Mouse (Mus musculus) midbrain, embryonic 10.5 days (tissue): ENCODE results near the gene Lyst. TPM values are rescaled to one million over a fixed set of nuclear protein-coding genes. Genes with fewer than 3 reads are reported as not detected.
"Not testable (repeated sequence)": the region's sequence is repeated elsewhere in the genome, so short reads cannot be mapped to it uniquely, and the experiment has no call there.

Experiments
- DNase-seq: peaks from one replicate; pipeline ENCODE4 v3.0.0-alpha.2; 2017; ENCODE audit warnings: low spot score
- H3K27ac ChIP-seq: fragments of 300-500 bp; sonication (generic); replicated peaks from 2 replicates; pipeline ENCODE4 v1.5.1; 2016; ENCODE audit warnings: mild to moderate bottlenecking
- H3K27me3 ChIP-seq: fragments of 300-500 bp; sonication (generic); 2 replicates; pipeline ENCODE4 v1.6.1; 2016; ENCODE audit warnings: low read depth, mild to moderate bottlenecking; ENCODE audit not compliant: poor library complexity, severe bottlenecking
- H3K36me3 ChIP-seq: fragments of 300-500 bp; sonication (generic); 2 replicates; pipeline ENCODE4 v1.6.1; 2016; ENCODE audit warnings: mild to moderate bottlenecking, moderate library complexity
- H3K4me1 ChIP-seq: fragments of 300-500 bp; sonication (generic); 2 replicates; pipeline ENCODE4 v1.6.1; 2016
- H3K4me3 ChIP-seq: fragments of 300-500 bp; sonication (generic); 2 replicates; pipeline ENCODE4 v1.5.1; 2016; ENCODE audit warnings: mild to moderate bottlenecking, moderate library complexity
- H3K9me3 ChIP-seq: fragments of 300-500 bp; sonication (generic); replicated peaks from 2 replicates; pipeline ENCODE4 v1.6.1; 2016; ENCODE audit warnings: mild to moderate bottlenecking
- WGBS: fragments of 180-500 bp; shearing (Covaris S2); methylation state at CpG from one replicate; pipeline ENCODE4 v1.1.7; 2016; 5-methylcytosine and 5-hydroxymethylcytosine counted together
- polyA plus RNA-seq: library from polyadenylated mRNA; unstranded; fragments of >200 nt; fragmentation: Nextera tagmentation; extraction: Ambion mirVana; gene quantifications from 2 replicates; pipeline ENCODE4 v1.2.1, GENCODE M21; 2016

Gene Lyst
- polyA plus RNA-seq, 1 experiment from 2014 or later: 1.9 TPM

DNA sequence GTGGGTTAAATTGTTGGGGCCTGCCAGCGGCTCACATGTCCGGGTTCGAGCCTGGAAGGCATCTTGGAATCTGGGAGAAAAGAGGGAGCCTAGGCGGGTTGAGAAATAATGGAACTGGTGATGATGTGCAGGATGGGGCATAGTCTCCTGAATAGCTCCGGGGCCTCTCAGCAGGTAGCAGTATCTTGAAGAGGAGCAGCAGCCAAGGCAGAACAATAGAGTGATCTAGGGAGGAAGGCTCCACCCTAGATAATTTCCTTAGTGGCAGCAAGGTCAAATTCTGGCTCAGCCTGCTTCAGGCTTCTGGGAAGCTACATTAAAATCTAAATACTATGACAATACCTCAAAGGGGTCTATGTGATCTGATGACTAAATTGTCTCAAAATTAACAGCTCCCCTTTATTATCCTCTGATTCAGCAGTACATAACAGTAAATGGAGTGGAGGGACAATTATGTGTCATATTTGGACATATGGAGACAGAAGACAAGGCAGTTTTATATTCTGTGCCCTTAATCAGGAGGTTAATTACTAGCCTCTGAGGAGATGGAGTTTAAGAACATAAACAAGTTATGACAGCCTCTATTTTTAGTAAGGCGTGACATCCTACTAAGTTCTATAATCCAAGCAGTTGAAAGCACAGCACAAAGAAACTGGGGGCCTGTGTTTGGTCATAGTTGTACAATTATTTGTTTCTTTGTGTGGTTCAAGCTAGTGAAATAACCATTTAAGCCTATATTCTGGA, 81.6 kb downstream of the Lyst start:
- Histone ChIP-seq H3K27me3 (no peaks in the 10 kb centered on the region), H3K4me3 (no peak overlapping the region), H3K36me3 (peaks cover 3% of the 10 kb centered on the region; the same call in 1 of the 2 replicates), H3K9me3 (no peaks in the 10 kb centered on the region), H3K27ac (no peak overlapping the region), H3K4me1 (no peaks in the 10 kb centered on the region)
- 72% methylated on average over 6 of the region's 6 CpGs for WGBS
- DNase-seq: no peak

- H3K4me3 ChIP-seq: no peak overlapping the region
- H3K27ac ChIP-seq: no peak overlapping the region
- no peak for DNase-seq
- H3K9me3 ChIP-seq: no peaks in the 10 kb centered on the region
- H3K27me3 ChIP-seq: no peaks in the 10 kb centered on the region
- 92% methylated on average over 4 of the region's 4 CpGs for WGBS
- H3K36me3 ChIP-seq: peaks cover 9% of the 10 kb centered on the region; the same call in 1 of the 2 replicates
- no peaks in the 10 kb centered on the region for H3K4me1 ChIP-seq
Observed at GRCm38 (mm10) chr13:13674669-13675343, 84.6 kb downstream of the Lyst start.

DNA sequence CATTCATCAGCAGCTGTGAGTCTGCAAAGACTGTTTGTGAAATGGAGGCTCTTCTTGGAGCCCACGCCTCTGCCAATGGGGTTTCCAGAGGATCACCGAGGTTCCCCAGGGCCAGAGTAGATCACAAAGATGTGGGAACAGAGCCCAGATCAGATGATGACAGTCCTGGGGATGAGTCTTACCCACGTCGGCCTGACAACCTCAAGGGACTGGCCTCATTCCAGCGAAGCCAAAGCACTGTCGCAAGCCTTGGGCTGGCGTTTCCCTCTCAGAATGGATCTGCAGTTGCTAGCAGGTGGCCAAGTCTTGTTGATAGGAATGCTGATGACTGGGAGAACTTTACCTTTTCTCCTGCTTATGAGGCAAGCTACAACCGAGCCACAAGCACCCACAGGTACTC, 87.7 kb downstream of the Lyst start:
- H3K9me3 ChIP-seq: no peaks in the 10 kb centered on the region
- 81% methylated on average over 8 of the region's 8 CpGs for WGBS
- no peaks in the 10 kb centered on the region for H3K4me1 ChIP-seq
- H3K27me3 ChIP-seq: no peaks in the 10 kb centered on the region
- no peak overlapping the region for H3K4me3 ChIP-seq
- DNase-seq: no peak
- 0 out of 2 replicates have a peak, but pooled peaks cover 9% of the 10 kb centered on the region for H3K36me3 ChIP-seq
- no peak overlapping the region for H3K27ac ChIP-seq

GRCm38 (mm10) chr13:13681642-13682041, 91.4 kb downstream of the Lyst start:
- DNase-seq: no peak
- Histone ChIP-seq H3K36me3 (0 out of 2 replicates have a peak, but pooled peaks cover 6% of the 10 kb centered on the region), H3K27ac (no peak overlapping the region), H3K4me3 (no peak overlapping the region), H3K9me3 (no peaks in the 10 kb centered on the region), H3K4me1 (no peaks in the 10 kb centered on the region), H3K27me3 (no peaks in the 10 kb centered on the region)
- 71% methylated on average over 6 of the region's 6 CpGs for WGBS

DNA sequence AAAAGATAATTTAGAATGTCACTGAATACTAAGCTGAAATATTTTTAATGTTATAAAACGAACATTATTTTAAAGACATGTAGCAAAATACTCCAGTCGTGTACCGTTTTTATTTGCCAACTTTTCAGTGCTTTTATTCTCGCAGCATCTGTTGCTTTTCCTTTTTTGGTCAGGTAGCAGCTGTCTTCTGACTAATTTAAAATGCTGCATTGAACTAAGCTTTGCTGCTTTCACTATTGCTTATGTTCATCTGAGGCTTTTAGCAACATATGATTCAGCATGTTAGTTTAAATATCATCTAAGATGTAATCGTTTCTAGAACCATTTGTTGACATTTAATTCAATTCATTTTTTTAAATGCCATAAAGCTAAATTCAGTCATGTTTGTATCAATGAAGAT, 113.3 kb downstream of the Lyst start:
- WGBS: 92% methylated on average over 5 of the region's 5 CpGs
- no peak for DNase-seq
- no peak overlapping the region for H3K27ac ChIP-seq

DNA sequence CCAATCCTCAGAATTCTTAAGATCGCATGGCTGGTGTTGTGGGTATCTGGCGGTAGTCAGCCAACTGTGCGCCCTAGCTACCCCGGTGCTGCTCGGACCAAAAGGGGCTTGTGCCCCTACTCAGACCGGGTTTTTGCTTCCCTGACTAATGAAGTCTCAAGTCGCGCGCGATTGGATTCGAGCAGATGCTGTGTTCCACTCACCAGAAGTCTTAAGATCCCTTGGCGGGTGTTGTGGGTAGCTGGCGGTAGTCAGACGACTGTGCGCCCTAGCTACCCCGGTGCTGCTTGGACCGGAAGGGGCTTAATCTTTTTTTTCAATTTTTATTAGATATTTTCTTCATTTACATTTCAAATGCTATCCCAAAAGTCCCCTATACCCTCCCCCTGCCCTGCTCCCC, 131.2 kb downstream of the Lyst start:
- not testable (repeated sequence) for DNase-seq
- 92% methylated on average over 17 of the region's 17 CpGs for WGBS

More for the DNA sequence above, 113.3 kb downstream of the Lyst start:
- H3K4me1 ChIP-seq: peaks cover 3% of the 10 kb centered on the region; the same call in 1 of the 2 replicates
- H3K36me3 ChIP-seq: peaks cover 5% of the 10 kb centered on the region; the same call in 1 of the 2 replicates
- H3K9me3 ChIP-seq: no peaks in the 10 kb centered on the region
- H3K4me3 ChIP-seq: no peak overlapping the region
- H3K27me3 ChIP-seq: no peaks in the 10 kb centered on the region

GRCm38 (mm10) chr13:13723293-13723692, 133.1 kb downstream of the Lyst start:
- DNase-seq: no peak
- H3K36me3 ChIP-seq: 0 out of 2 replicates have a peak, but pooled peaks cover 4% of the 10 kb centered on the region
- H3K9me3 ChIP-seq: no peaks in the 10 kb centered on the region
- H3K4me3 ChIP-seq: no peak overlapping the region
- WGBS: 76% methylated on average over 3 of the region's 3 CpGs
- no peaks in the 10 kb centered on the region for H3K4me1 ChIP-seq
- no peak overlapping the region for H3K27ac ChIP-seq
- H3K27me3 ChIP-seq: no peaks in the 10 kb centered on the region

More for the DNA sequence above, 131.2 kb downstream of the Lyst start:
- H3K36me3 ChIP-seq, H3K4me3 ChIP-seq, H3K27me3 ChIP-seq, H3K4me1 ChIP-seq, H3K9me3 ChIP-seq, H3K27ac ChIP-seq: not testable (repeated sequence)

GRCm38 (mm10) chr13:13723786-13724185, 133.6 kb downstream of the Lyst start:
- H3K4me1 ChIP-seq: no peaks in the 10 kb centered on the region
- H3K27me3 ChIP-seq: no peaks in the 10 kb centered on the region
- 0 out of 2 replicates have a peak, but pooled peaks cover 4% of the 10 kb centered on the region for H3K36me3 ChIP-seq
- no peaks in the 10 kb centered on the region for H3K9me3 ChIP-seq
- no peak for DNase-seq
- no peak overlapping the region for H3K4me3 ChIP-seq
- H3K27ac ChIP-seq: no peak overlapping the region

DNA sequence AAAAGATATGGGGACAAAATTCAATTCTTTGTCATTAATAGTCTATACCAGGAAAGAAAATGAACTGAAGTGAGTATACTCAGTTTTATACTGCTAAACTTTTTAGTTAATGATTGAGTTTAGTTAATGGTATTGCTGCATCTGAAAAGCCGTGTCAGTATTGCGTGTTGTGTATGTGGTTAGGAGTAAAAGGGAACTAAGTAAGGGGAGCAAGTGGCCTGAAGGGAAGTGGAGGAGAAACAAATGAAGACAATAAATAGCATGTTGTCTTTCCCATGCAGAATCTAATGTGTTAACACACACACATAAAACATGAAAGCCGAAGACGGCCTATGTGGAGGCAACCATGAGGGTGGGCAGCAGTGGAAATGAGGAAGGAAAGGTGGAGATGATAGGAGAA, 149.0 kb downstream of the Lyst start:
- Histone ChIP-seq H3K27me3 (no peaks in the 10 kb centered on the region), H3K4me3 (no peak overlapping the region), H3K4me1 (no peaks in the 10 kb centered on the region), H3K9me3 (no peaks in the 10 kb centered on the region), H3K36me3 (0 out of 2 replicates have a peak, but pooled peaks cover 8% of the 10 kb centered on the region), H3K27ac (no peak overlapping the region)
- DNase-seq: no peak
- 97% methylated on average over 4 of the region's 4 CpGs for WGBS

GRCm38 (mm10) chr13:13745911-13746310, 155.7 kb downstream of the Lyst start:
- no peaks in the 10 kb centered on the region for H3K4me1 ChIP-seq
- DNase-seq: no peak
- no peaks in the 10 kb centered on the region for H3K27me3 ChIP-seq
- no peak overlapping the region for H3K27ac ChIP-seq
- peaks cover 18% of the 10 kb centered on the region; the same call in 1 of the 2 replicates for H3K36me3 ChIP-seq
- no peak overlapping the region for H3K4me3 ChIP-seq
- 91% methylated on average over 3 of the region's 3 CpGs for WGBS
- no peaks in the 10 kb centered on the region for H3K9me3 ChIP-seq

- Histone ChIP-seq H3K4me1 (no peaks in the 10 kb centered on the region), H3K27me3 (no peaks in the 10 kb centered on the region), H3K27ac (no peak overlapping the region), H3K36me3 (peaks cover 8% of the 10 kb centered on the region; the same call in 1 of the 2 replicates), H3K4me3 (no peak overlapping the region), H3K9me3 (no peaks in the 10 kb centered on the region)
- DNase-seq: peak; percentile 10
Observed at GRCm38 (mm10) chr13:13775778-13776494, 185.7 kb downstream of the Lyst start.

DNA sequence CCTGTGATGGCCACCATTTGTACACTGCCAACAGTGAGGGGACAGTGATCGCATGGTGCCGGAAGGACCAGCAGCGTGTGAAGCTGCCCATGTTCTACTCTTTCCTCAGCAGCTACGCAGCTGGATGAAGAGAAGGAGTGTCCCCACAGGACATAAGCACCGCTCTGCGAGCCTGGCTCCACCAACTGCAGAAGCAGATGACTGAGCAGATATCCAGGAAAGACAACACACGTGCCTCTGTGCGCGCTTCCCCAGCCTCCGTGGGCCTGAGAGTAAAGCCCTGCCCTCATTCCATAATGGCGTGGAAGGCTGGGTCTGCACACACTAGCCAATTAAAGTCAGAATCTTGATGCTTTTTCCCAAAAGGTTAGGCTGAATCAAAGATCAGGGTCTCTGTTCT, 186.9 kb downstream of the Lyst start:
- Histone ChIP-seq H3K27ac (no peak overlapping the region), H3K4me1 (no peaks in the 10 kb centered on the region), H3K36me3 (peaks cover 8% of the 10 kb centered on the region; the same call in 1 of the 2 replicates), H3K4me3 (no peak overlapping the region), H3K9me3 (no peaks in the 10 kb centered on the region), H3K27me3 (peaks cover 9% of the 10 kb centered on the region; the same call in 1 of the 2 replicates)
- WGBS: 90% methylated on average over 11 of the region's 11 CpGs
- peak; percentile 9 for DNase-seq
